Mouse (Mus musculus): Measurements from ENCODE around the gene Fnip2. TPM values are rescaled to one million over a fixed set of nuclear protein-coding genes. Genes with fewer than 3 reads are reported as not detected.

Gene Fnip2
- polyA plus RNA-seq, 1 experiment: 0.36 TPM

GRCm38 (mm10) chr3:79518761-79519527, 48.7 kb downstream of the Fnip2 start:
- Histone ChIP-seq H3K27me3 (ENCODE audit: control insufficient read depth) (no peaks in the 10 kb centered on the region), H3K4me1 (ENCODE audit: control insufficient read depth) (peaks cover 51% of the 10 kb centered on the region), H3K36me3 (ENCODE audit: control insufficient read depth) (peaks cover 77% of the 10 kb centered on the region), H3K9me3 (ENCODE audit: control insufficient read depth, low read length) (no peaks in the 10 kb centered on the region), H3K4me3 (replicated peaks) (no peak overlapping the region)
- TF ChIP-seq TAL1 (IDR thresholded peaks at IDR 0.05; ENCODE audit: low read length): no peak
- no peak for TF ChIP-seq GATA1 (IDR thresholded peaks at IDR 0.05; ENCODE audit: low read length)

DNA sequence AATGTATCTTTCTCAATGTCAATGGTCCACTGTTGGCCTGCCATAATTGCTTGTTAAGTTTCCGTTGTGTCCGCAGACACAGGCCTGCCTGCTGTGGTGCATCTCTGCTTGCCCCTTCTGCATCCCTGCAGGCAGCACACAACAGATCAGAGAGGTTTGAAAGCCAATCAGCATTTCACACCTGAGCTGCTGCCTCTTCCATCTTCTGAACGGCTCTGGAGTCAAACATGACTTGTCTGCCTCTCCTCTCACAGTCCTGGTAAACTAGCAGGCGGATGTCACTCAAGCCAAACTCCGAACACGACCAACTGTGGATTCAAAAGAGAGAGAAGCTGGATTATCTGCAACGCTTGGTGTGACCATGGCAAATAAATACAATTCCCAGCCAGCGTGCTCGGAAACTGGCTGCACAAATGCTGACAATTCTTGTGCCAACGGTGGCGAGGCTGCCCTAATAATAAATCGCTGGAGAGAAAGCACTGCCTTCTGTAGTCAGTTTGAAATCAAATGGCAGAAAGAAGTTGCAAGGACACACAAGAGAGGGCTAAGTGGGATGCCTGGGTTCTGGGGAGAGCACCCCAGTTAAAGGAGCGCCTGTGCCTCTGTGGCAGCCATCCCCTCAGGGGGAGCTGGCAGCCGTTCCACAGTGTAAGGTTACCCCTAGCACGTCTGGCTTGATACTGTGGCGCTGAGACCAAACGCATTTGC, 49.6 kb downstream of the Fnip2 start:
- Histone ChIP-seq H3K4me1 (ENCODE audit: control insufficient read depth) (peaks cover 46% of the 10 kb centered on the region), H3K27me3 (ENCODE audit: control insufficient read depth) (no peaks in the 10 kb centered on the region), H3K36me3 (ENCODE audit: control insufficient read depth) (peaks cover 77% of the 10 kb centered on the region), H3K4me3 (replicated peaks) (no peak overlapping the region), H3K9me3 (ENCODE audit: control insufficient read depth, low read length) (no peaks in the 10 kb centered on the region)
- TF ChIP-seq TAL1 (IDR thresholded peaks at IDR 0.05; ENCODE audit: low read length) (no peak), GATA1 (IDR thresholded peaks at IDR 0.05; ENCODE audit: low read length) (no peak)

DNA sequence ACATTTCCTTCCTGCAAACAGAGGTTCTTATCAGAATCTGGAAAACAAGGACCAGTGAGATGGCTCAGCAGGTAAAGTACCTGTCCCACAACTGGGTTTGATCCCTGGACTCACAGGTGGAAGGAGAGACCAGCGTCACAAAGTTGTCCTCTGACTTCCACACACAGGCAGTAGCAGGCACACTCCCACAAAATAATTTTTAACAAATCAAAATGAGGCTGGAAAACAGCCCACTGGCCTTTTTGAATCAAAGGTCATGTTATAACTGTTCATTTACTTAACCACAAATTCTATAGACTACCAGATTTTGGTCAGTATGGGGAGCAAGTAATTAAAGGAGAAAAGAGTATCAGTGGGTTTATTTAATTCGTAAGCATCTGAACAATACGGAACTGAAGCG, 50.6 kb downstream of the Fnip2 start:
- Histone ChIP-seq H3K4me1 (ENCODE audit: control insufficient read depth) (peaks cover 44% of the 10 kb centered on the region), H3K27me3 (ENCODE audit: control insufficient read depth) (no peaks in the 10 kb centered on the region), H3K9me3 (ENCODE audit: control insufficient read depth, low read length) (no peaks in the 10 kb centered on the region), H3K36me3 (ENCODE audit: control insufficient read depth) (peaks cover 82% of the 10 kb centered on the region), H3K4me3 (replicated peaks) (no peak overlapping the region)
- TF ChIP-seq TAL1 (IDR thresholded peaks at IDR 0.05; ENCODE audit: low read length) (no peak), GATA1 (IDR thresholded peaks at IDR 0.05; ENCODE audit: low read length) (no peak)

GRCm38 (mm10) chr3:79516099-79516920, 51.3 kb downstream of the Fnip2 start:
- Histone ChIP-seq H3K4me3 (replicated peaks) (no peak overlapping the region), H3K9me3 (ENCODE audit: control insufficient read depth, low read length) (no peaks in the 10 kb centered on the region), H3K36me3 (ENCODE audit: control insufficient read depth) (peaks cover 88% of the 10 kb centered on the region), H3K27me3 (ENCODE audit: control insufficient read depth) (no peaks in the 10 kb centered on the region), H3K4me1 (ENCODE audit: control insufficient read depth) (peaks cover 42% of the 10 kb centered on the region)
- TF ChIP-seq TAL1 (IDR thresholded peaks at IDR 0.05; ENCODE audit: low read length) (no peak), GATA1 (IDR thresholded peaks at IDR 0.05; ENCODE audit: low read length) (no peak)

GRCm38 (mm10) chr3:79514304-79514703, 53.3 kb downstream of the Fnip2 start:
- Histone ChIP-seq H3K27me3 (ENCODE audit: control insufficient read depth) (no peaks in the 10 kb centered on the region), H3K36me3 (ENCODE audit: control insufficient read depth) (peaks cover 97% of the 10 kb centered on the region), H3K9me3 (ENCODE audit: control insufficient read depth, low read length) (no peaks in the 10 kb centered on the region), H3K4me3 (replicated peaks) (no peak overlapping the region), H3K4me1 (ENCODE audit: control insufficient read depth) (peaks cover 32% of the 10 kb centered on the region)
- TF ChIP-seq GATA1 (IDR thresholded peaks at IDR 0.05; ENCODE audit: low read length): no peak
- TF ChIP-seq TAL1 (IDR thresholded peaks at IDR 0.05; ENCODE audit: low read length): no peak

DNA sequence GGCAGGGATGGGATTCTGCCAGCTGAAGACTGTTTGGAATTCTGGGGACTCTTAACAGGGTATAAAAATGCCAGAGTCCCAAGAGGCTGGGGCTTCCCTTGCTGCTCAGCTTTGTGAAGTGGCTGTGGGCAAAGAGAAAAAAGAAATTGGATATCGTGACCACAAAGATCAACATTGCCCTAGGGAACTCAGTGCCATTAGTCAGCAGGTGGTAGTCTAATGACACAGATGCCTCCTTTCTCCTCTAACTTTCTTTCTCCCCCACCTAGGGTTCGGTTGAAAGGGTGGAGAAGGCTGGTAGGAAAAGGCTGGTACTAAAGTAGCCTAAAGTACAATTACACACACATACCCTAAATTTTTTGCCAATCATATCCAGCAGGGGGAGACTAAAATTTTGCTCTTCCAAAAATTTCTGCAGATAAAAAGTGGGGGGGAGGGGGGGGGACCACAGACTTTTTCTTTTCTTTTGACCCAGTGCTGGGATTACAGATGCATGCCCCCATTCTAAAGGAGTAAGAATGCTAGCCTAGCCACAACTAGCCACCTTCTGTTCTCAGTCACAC, 66.3 kb downstream of the Fnip2 start:
- Histone ChIP-seq H3K4me3 (replicated peaks) (no peak overlapping the region), H3K27me3 (ENCODE audit: control insufficient read depth) (no peaks in the 10 kb centered on the region), H3K4me1 (ENCODE audit: control insufficient read depth) (peaks cover 3% of the 10 kb centered on the region; the same call in 1 of the 2 replicates), H3K36me3 (ENCODE audit: control insufficient read depth) (peaks cover 93% of the 10 kb centered on the region), H3K9me3 (ENCODE audit: control insufficient read depth, low read length) (no peaks in the 10 kb centered on the region)
- no peak for TF ChIP-seq TAL1 (IDR thresholded peaks at IDR 0.05; ENCODE audit: low read length)
- no peak for TF ChIP-seq GATA1 (IDR thresholded peaks at IDR 0.05; ENCODE audit: low read length)

DNA sequence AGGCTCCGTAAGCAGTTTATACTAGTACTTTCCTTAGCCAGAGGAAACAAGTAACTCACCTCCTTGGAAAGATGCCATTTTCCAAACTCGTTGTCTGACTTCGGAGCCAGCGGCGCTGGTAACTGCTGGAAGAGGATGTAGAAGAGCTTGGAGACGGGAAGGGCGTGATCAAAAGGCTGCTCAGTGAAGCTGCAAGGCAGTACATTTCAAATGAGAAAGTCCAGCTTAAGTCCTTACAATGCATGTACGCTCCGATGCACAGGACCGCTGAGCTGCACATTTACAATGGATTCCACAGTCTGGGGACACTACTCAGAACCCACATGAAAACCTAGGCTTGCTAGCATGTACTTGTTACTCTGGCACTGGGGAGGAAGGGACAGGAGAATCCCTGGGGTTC, 67.3 kb downstream of the Fnip2 start:
- Histone ChIP-seq H3K4me3 (replicated peaks) (no peak overlapping the region), H3K9me3 (ENCODE audit: control insufficient read depth, low read length) (no peaks in the 10 kb centered on the region), H3K27me3 (ENCODE audit: control insufficient read depth) (no peaks in the 10 kb centered on the region), H3K4me1 (ENCODE audit: control insufficient read depth) (peaks cover 3% of the 10 kb centered on the region; the same call in 1 of the 2 replicates), H3K36me3 (ENCODE audit: control insufficient read depth) (peaks cover 93% of the 10 kb centered on the region)
- TF ChIP-seq GATA1 (IDR thresholded peaks at IDR 0.05; ENCODE audit: low read length): no peak
- TF ChIP-seq TAL1 (IDR thresholded peaks at IDR 0.05; ENCODE audit: low read length): no peak

GRCm38 (mm10) chr3:79496668-79497067, 70.9 kb downstream of the Fnip2 start:
- no peaks in the 10 kb centered on the region for H3K4me1 ChIP-seq (ENCODE audit: control insufficient read depth)
- peaks cover 96% of the 10 kb centered on the region for H3K36me3 ChIP-seq (ENCODE audit: control insufficient read depth)
- TF ChIP-seq TAL1 (IDR thresholded peaks at IDR 0.05; ENCODE audit: low read length) (no peak), GATA1 (IDR thresholded peaks at IDR 0.05; ENCODE audit: low read length) (no peak)
- no peaks in the 10 kb centered on the region for H3K9me3 ChIP-seq (ENCODE audit: control insufficient read depth, low read length)
- no peaks in the 10 kb centered on the region for H3K27me3 ChIP-seq (ENCODE audit: control insufficient read depth)
- no peak overlapping the region for H3K4me3 ChIP-seq (replicated peaks)
